Mouse (Mus musculus) heart, postnatal 0 days (tissue): Measurements from ENCODE around the gene Cabp4. TPM values are rescaled to one million over a fixed set of nuclear protein-coding genes. Genes with fewer than 3 reads are reported as not detected.

Source experiments
- ATAC-seq: fragments of 200-750 bp; cut with Nextera tagmentation; 2 replicates; pipeline ENCODE4 v1.8.0; 2017; ENCODE audit warnings: low read depth, moderate number of reproducible peaks, moderate library complexity; ENCODE audit not compliant: insufficient read depth
- DNase-seq: peaks from one replicate; pipeline ENCODE4 v3.0.0-alpha.2; 2016; ENCODE audit warnings: low spot score
- H3K27ac ChIP-seq: fragments of 300-500 bp; sonication (generic); 2 replicates; pipeline ENCODE4 v1.5.1; 2014; ENCODE audit warnings: low read depth, mild to moderate bottlenecking
- H3K27me3 ChIP-seq: fragments of 300-500 bp; sonication (generic); 2 replicates; pipeline ENCODE4 v1.6.1; 2014; ENCODE audit warnings: low read length, mixed read lengths; ENCODE audit not compliant: control insufficient read depth, insufficient read depth
- H3K36me3 ChIP-seq: fragments of 300-500 bp; sonication (generic); replicated peaks from 2 replicates; pipeline ENCODE4 v1.6.1; 2014; ENCODE audit warnings: low read length, mixed read lengths; ENCODE audit not compliant: control insufficient read depth, insufficient read depth
- H3K4me1 ChIP-seq: fragments of 300-500 bp; sonication (generic); 2 replicates; pipeline ENCODE4 v1.6.1; 2014; ENCODE audit warnings: antibody characterized with exemption; ENCODE audit not compliant: control insufficient read depth, insufficient read depth
- H3K4me2 ChIP-seq: fragments of 300-500 bp; sonication (generic); 2 replicates; pipeline ENCODE4 v1.6.1; 2014; ENCODE audit warnings: low read depth, mild to moderate bottlenecking, low read length, moderate library complexity
- H3K4me3 ChIP-seq: fragments of 300-500 bp; sonication (generic); 2 replicates; pipeline ENCODE4 v1.5.1; 2014; ENCODE audit warnings: low read depth, low read length
- H3K9ac ChIP-seq: fragments of 300-500 bp; sonication (generic); replicated peaks from 2 replicates; pipeline ENCODE4 v1.6.1; 2014; ENCODE audit warnings: low read depth, low read length, mixed read lengths
- H3K9me3 ChIP-seq: fragments of 300-500 bp; sonication (generic); replicated peaks from 2 replicates; pipeline ENCODE4 v1.6.1; 2016; ENCODE audit warnings: low read length; ENCODE audit not compliant: control insufficient read depth
- CTCF ChIP-seq: IDR thresholded peaks from 2 replicates; pipeline ENCODE4 v1.5.1; 2016; ENCODE audit warnings: antibody characterized with exemption, control low read depth, low read depth
- EP300 ChIP-seq: IDR thresholded peaks from 2 replicates; pipeline ENCODE4 v1.6.1; 2016; ENCODE audit warnings: antibody characterized with exemption, low read depth
- WGBS: fragments of 180-500 bp; shearing (Covaris S2); extraction: QIAGEN DNeasy Blood & Tissue Kit; methylation state at CpG from one replicate; pipeline ENCODE4 v1.1.7; 2014; 5-methylcytosine and 5-hydroxymethylcytosine counted together
- polyA plus RNA-seq: library from polyadenylated mRNA; unstranded; fragments of >200 nt; fragmentation: Nextera tagmentation; extraction: Ambion mirVana; gene quantifications from 2 replicates; pipeline ENCODE4 v1.2.1, GENCODE M21; 2015
- total RNA-seq: library from RNA; depleted of rRNA; stranded (reverse); fragments of >200 nt; gene quantifications from 2 replicates; pipeline ENCODE4 v1.2.3, GENCODE M21; 2014; ENCODE audit warnings: low replicate concordance

Cabp4 gene
- total and polyA plus RNA-seq, 2 experiments from 2014 or later = 0.11 TPM; not detected in 1

GRCm38 (mm10) chr19:4092750-4093149 is 51.1 kb downstream of the Cabp4 start:
- Histone ChIP-seq H3K27me3 (no peaks in the 10 kb centered on the region), H3K4me1 (peaks cover 5% of the 10 kb centered on the region; the same call in 1 of the 2 replicates), H3K27ac (no peak overlapping the region), H3K36me3 (no peaks in the 10 kb centered on the region), H3K4me2 (no peak overlapping the region), H3K4me3 (no peak overlapping the region), H3K9me3 (no peaks in the 10 kb centered on the region), H3K9ac (no peak overlapping the region)
- DNase-seq = no peak
- WGBS = 90% methylated on average over 3 of the region's 3 CpGs
- no peak for ATAC-seq
- TF ChIP-seq CTCF (no peak), EP300 (no peak)

- no peak for TF ChIP-seq EP300
- no peak for TF ChIP-seq CTCF
- Histone ChIP-seq H3K36me3 (no peaks in the 10 kb centered on the region), H3K27me3 (no peaks in the 10 kb centered on the region), H3K4me3 (no peak overlapping the region), H3K27ac (no peak overlapping the region), H3K9ac (no peak overlapping the region), H3K9me3 (no peaks in the 10 kb centered on the region), H3K4me1 (peaks cover 3% of the 10 kb centered on the region; the same call in 1 of the 2 replicates), H3K4me2 (no peak overlapping the region)
- ATAC-seq (no peak), DNase-seq (no peak)
- WGBS = 41% methylated on average over 2 of the region's 2 CpGs
Observed at GRCm38 (mm10) chr19:4091383-4091782, 52.5 kb downstream of the Cabp4 start.

GRCm38 (mm10) chr19:4090446-4090845 is 53.4 kb downstream of the Cabp4 start:
- WGBS = 78% methylated on average over 3 of the region's 3 CpGs
- Histone ChIP-seq H3K4me1 (no peaks in the 10 kb centered on the region), H3K27me3 (no peaks in the 10 kb centered on the region), H3K9me3 (no peaks in the 10 kb centered on the region), H3K4me2 (no peak overlapping the region), H3K27ac (no peak overlapping the region), H3K36me3 (no peaks in the 10 kb centered on the region), H3K4me3 (no peak overlapping the region), H3K9ac (no peak overlapping the region)
- DNase-seq (no peak), ATAC-seq (no peak)
- TF ChIP-seq CTCF = no peak

GRCm38 (mm10) chr19:4089128-4089527 is 54.7 kb downstream of the Cabp4 start:
- Histone ChIP-seq H3K9me3 (no peaks in the 10 kb centered on the region), H3K27ac (no peak overlapping the region), H3K36me3 (no peaks in the 10 kb centered on the region), H3K27me3 (no peaks in the 10 kb centered on the region), H3K4me2 (no peak overlapping the region), H3K4me1 (no peaks in the 10 kb centered on the region), H3K9ac (no peak overlapping the region), H3K4me3 (no peak overlapping the region)
- WGBS = 76% methylated on average over 6 of the region's 6 CpGs
- DNase-seq (no peak), ATAC-seq (no peak)
- TF ChIP-seq CTCF (no peak), EP300 (no peak)

- no peak overlapping the region for H3K4me2 ChIP-seq
Observed at GRCm38 (mm10) chr19:4088146-4088545, 55.7 kb downstream of the Cabp4 start.

GRCm38 (mm10) chr19:4087090-4087489 is 56.7 kb downstream of the Cabp4 start:
- Histone ChIP-seq H3K4me2 (no peak overlapping the region), H3K27ac (no peak overlapping the region), H3K9ac (no peak overlapping the region), H3K4me1 (no peaks in the 10 kb centered on the region), H3K27me3 (no peaks in the 10 kb centered on the region), H3K36me3 (no peaks in the 10 kb centered on the region), H3K9me3 (no peaks in the 10 kb centered on the region), H3K4me3 (no peak overlapping the region)
- 29% methylated on average over 5 of the region's 5 CpGs for WGBS
- ATAC-seq (peak; percentile 85), DNase-seq (peak; percentile 64)
- no peak for TF ChIP-seq EP300
- TF ChIP-seq CTCF = no peak

More at GRCm38 (mm10) chr19:4088146-4088545, 55.7 kb downstream of the Cabp4 start:
- no peaks in the 10 kb centered on the region for H3K27me3 ChIP-seq
- ATAC-seq (no peak), DNase-seq (no peak)
- H3K4me1 ChIP-seq = no peaks in the 10 kb centered on the region
- no peak overlapping the region for H3K9ac ChIP-seq
- no peak overlapping the region for H3K4me3 ChIP-seq
- TF ChIP-seq CTCF (no peak), EP300 (no peak)
- H3K9me3 ChIP-seq = no peaks in the 10 kb centered on the region
- WGBS = 49% methylated on average over 5 of the region's 5 CpGs
- no peaks in the 10 kb centered on the region for H3K36me3 ChIP-seq
- H3K27ac ChIP-seq = no peak overlapping the region
